Mouse (Mus musculus): ENCODE measurements around the gene Cacnb4. TPM values are rescaled to one million over a fixed set of nuclear protein-coding genes. Genes with fewer than 3 reads are reported as not detected.

Gene Cacnb4
- polyA plus RNA-seq, 1 experiment, result not detected

DNA sequence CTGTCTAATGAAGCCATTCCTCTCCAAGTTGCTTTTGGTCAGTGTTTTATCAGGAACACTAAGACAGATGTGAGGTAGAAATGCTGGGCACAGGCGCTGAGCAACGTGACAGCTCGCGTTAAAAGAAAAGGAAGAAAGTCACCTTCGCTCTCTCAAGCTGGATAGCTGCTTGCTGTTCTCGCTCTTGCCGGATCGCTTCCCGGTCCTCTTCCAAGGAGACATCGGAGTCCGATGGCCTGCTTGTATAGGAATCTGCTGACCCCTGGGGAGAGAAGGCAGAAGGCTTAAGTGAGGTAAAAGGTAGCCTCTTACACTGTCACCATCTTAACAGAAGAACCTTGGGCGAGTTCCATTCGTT is 199.1 kb downstream of the Cacnb4 start:
- H3K27ac ChIP-seq (ENCODE audit: insufficient read depth, low read depth, low read length), result no peak overlapping the region
- TF ChIP-seq CTCF (IDR thresholded peaks at IDR 0.05; ENCODE audit: insufficient read depth, low read depth, low read length) (no peak), POLR2A (IDR thresholded peaks at IDR 0.05; ENCODE audit: insufficient read depth, low read depth, low read length) (no peak)
- no peak overlapping the region for H3K4me3 ChIP-seq (ENCODE audit: insufficient read depth, low read depth, low read length)
- 96% methylated on average over 13 of the region's 13 CpGs for WGBS
- peaks cover 4% of the 10 kb centered on the region; the same call in 1 of the 2 replicates for H3K4me1 ChIP-seq (ENCODE audit: control insufficient read depth, insufficient read depth, low read length)

DNA sequence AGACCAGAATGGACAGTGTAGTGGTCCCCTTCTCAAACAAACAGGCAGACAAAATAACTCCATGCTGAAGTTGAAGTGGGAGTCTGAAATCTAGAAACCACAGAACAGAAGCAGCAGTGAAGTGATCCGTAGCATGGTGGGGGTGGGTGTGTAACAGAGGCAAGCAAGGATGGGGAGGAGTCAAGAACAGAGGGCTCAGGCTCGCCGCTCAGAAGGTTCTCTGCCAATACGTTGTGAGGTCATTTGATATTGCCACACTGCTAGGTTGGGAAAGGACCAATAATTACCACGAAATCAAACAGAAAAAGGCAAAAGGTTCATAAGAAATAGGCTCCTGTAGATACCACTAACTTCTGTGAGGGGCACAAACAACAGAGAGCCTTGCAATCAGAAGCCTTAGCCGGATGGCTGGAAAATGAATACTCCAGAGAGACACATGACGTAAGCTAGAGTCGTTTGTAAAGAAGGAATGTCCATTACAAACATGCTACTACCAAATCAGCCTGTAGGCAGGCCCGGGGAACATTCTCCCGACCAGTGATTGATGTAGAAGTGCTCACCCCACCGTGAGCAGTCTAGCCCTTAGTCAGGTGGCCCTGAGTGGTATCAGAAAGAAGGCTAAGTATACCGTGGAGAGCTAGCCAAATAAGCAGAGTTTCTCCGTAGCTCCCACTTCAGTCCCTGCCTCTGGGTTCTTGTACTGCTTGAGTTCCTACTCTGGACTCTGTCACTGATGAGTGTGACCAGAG is 199.7 kb downstream of the Cacnb4 start:
- peaks cover 9% of the 10 kb centered on the region for H3K4me1 ChIP-seq (ENCODE audit: control insufficient read depth, insufficient read depth, low read length)
- no peak overlapping the region for H3K27ac ChIP-seq (ENCODE audit: insufficient read depth, low read depth, low read length)
- H3K4me3 ChIP-seq (ENCODE audit: insufficient read depth, low read depth, low read length), result no peak overlapping the region
- TF ChIP-seq POLR2A (IDR thresholded peaks at IDR 0.05; ENCODE audit: insufficient read depth, low read depth, low read length), result no peak
- TF ChIP-seq CTCF (IDR thresholded peaks at IDR 0.05; ENCODE audit: insufficient read depth, low read depth, low read length), result no peak
- WGBS, result 74% methylated on average over 13 of the region's 13 CpGs

DNA sequence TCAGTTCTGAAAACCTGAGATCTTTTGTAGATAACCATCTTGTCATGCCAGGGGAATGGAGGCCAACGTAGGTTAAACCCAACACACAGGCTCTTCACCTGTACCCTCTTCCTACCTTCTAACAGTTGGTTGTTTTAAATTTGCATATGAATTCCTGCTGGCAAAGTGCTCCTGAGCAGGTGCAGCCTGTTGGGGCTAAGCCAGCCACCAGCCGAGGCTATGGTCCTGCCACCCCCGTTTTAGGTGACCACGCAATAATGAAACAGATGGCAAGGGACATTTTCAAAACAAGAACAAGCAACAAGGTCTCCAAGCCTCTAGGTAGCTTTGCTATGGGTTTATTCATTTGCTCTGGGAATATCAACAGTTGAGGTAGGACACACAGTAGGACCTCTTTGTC is 200.8 kb downstream of the Cacnb4 start:
- 86% methylated on average over 4 of the region's 4 CpGs for WGBS
- TF ChIP-seq CTCF (IDR thresholded peaks at IDR 0.05; ENCODE audit: insufficient read depth, low read depth, low read length) (no peak), POLR2A (IDR thresholded peaks at IDR 0.05; ENCODE audit: insufficient read depth, low read depth, low read length) (no peak)
- Histone ChIP-seq H3K4me3 (ENCODE audit: insufficient read depth, low read depth, low read length) (no peak overlapping the region), H3K4me1 (ENCODE audit: control insufficient read depth, insufficient read depth, low read length) (peaks cover 11% of the 10 kb centered on the region), H3K27ac (ENCODE audit: insufficient read depth, low read depth, low read length) (no peak overlapping the region)

DNA sequence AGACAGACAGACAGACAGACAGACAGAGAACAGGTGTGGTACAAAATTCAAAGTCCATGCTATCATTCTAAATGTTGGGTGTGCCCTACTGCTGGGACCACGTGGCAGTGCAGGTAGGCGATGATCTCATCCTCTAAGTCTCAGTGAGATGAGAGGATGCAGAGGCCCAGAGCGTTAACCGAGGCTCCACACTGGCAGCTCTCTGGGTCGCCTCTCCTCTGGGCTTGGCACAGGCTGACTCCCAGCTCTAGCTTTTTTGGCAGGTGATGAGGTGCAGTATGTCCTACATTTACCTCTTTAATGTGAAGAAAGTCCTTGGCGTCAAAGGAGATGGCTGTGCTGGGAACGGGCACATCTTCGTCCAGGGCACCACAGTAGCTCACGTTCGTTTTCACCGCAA is 202.1 kb downstream of the Cacnb4 start:
- Histone ChIP-seq H3K27ac (ENCODE audit: insufficient read depth, low read depth, low read length) (no peak overlapping the region), H3K4me1 (ENCODE audit: control insufficient read depth, insufficient read depth, low read length) (peaks cover 11% of the 10 kb centered on the region), H3K4me3 (ENCODE audit: insufficient read depth, low read depth, low read length) (no peak overlapping the region)
- WGBS, result 93% methylated on average over 11 of the region's 11 CpGs
- no peak for TF ChIP-seq POLR2A (IDR thresholded peaks at IDR 0.05; ENCODE audit: insufficient read depth, low read depth, low read length)
- no peak for TF ChIP-seq CTCF (IDR thresholded peaks at IDR 0.05; ENCODE audit: insufficient read depth, low read depth, low read length)

DNA sequence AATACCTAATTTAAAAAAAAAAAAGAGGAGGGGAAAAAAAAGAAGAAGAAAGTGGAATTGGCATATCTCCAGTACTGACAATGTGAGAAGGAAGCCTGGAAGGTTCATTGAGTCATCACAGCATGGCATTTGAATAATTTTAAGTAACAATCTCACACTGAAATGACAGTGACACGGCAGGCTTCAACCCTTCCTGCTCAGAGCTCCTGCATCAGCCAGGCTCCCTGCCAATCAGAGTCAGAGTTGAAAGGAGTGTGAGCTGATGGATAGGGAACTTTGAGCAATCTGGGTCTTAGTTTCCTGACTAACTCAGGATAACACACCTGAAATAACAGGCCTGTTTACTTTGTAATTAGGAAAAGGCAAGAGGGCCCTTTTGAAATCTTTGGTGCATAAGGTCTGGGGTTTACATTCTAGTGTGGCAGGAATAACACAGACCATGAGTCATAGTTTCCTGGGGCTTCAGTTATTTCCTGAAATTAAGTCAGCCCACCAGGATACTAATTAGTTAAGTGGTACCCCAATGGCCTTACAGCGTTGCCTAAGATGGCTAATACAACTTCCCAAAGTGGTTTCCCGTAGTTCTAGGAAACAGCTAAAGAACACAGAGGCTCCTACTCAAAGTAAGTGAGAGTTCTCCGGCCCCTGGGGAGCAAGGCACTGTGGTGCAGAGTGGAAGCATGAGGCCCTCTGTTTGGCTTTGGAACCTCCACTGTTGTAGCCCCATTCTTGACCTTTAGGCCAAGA is 204.9 kb downstream of the Cacnb4 start:
- Histone ChIP-seq H3K27ac (ENCODE audit: insufficient read depth, low read depth, low read length) (no peak overlapping the region), H3K4me3 (ENCODE audit: insufficient read depth, low read depth, low read length) (no peak overlapping the region), H3K4me1 (ENCODE audit: control insufficient read depth, insufficient read depth, low read length) (peaks cover 11% of the 10 kb centered on the region)
- 27% methylated on average over 4 of the region's 4 CpGs for WGBS
- no peak for TF ChIP-seq CTCF (IDR thresholded peaks at IDR 0.05; ENCODE audit: insufficient read depth, low read depth, low read length)
- TF ChIP-seq POLR2A (IDR thresholded peaks at IDR 0.05; ENCODE audit: insufficient read depth, low read depth, low read length), result no peak

DNA sequence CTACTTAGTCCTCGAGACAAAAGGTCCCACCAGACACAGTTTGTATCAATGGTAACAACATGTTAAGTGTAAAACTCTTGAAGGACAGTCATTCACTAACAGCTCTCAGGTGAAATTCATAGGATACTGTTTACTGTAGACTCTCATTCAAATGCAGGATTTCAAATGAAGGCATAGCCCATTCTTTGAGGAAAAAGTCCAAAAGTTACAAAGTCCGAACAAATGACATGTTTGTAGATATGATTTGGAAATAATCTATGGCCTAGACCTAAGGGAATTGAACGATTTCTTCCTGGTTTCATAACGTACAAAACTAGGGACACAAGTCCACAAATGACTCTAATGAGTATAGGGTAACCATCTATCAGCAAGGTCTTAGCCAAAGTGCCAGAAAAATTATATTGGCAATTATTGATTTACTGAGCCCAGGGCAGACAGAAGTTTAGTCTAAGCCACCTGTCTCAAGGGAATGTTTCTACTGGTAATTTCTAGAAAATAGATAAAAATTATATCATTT is 206.5 kb downstream of the Cacnb4 start:
- no peak overlapping the region for H3K27ac ChIP-seq (ENCODE audit: insufficient read depth, low read depth, low read length)
- no peak for TF ChIP-seq POLR2A (IDR thresholded peaks at IDR 0.05; ENCODE audit: insufficient read depth, low read depth, low read length)
- TF ChIP-seq CTCF (IDR thresholded peaks at IDR 0.05; ENCODE audit: insufficient read depth, low read depth, low read length), result no peak
- 91% methylated on average over 4 of the region's 4 CpGs for WGBS
- peaks cover 11% of the 10 kb centered on the region for H3K4me1 ChIP-seq (ENCODE audit: control insufficient read depth, insufficient read depth, low read length)
- no peak overlapping the region for H3K4me3 ChIP-seq (ENCODE audit: insufficient read depth, low read depth, low read length)

DNA sequence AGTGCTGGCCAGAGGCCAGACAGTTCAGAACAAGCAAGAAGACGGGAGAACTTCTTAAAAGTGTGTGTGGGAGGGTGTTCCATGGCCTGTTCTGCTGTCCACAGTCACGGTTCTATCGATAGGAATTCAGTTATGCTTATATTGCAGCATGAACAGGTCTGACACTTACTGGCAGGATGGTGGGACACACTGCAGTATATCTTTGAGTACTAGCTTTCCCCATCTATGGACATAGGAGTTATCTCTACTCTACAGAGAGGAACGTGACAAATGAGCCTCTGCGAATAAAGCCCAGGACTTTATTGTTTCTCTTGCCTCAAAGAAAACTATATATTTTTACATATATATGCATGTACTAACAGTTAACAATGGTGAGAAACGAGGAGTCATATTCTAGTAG is 209.0 kb downstream of the Cacnb4 start:
- Histone ChIP-seq H3K27ac (ENCODE audit: insufficient read depth, low read depth, low read length) (no peak overlapping the region), H3K4me1 (ENCODE audit: control insufficient read depth, insufficient read depth, low read length) (peaks cover 9% of the 10 kb centered on the region), H3K4me3 (ENCODE audit: insufficient read depth, low read depth, low read length) (no peak overlapping the region)
- TF ChIP-seq POLR2A (IDR thresholded peaks at IDR 0.05; ENCODE audit: insufficient read depth, low read depth, low read length) (no peak), CTCF (IDR thresholded peaks at IDR 0.05; ENCODE audit: insufficient read depth, low read depth, low read length) (no peak)
- WGBS, result 86% methylated on average over 6 of the region's 6 CpGs

DNA sequence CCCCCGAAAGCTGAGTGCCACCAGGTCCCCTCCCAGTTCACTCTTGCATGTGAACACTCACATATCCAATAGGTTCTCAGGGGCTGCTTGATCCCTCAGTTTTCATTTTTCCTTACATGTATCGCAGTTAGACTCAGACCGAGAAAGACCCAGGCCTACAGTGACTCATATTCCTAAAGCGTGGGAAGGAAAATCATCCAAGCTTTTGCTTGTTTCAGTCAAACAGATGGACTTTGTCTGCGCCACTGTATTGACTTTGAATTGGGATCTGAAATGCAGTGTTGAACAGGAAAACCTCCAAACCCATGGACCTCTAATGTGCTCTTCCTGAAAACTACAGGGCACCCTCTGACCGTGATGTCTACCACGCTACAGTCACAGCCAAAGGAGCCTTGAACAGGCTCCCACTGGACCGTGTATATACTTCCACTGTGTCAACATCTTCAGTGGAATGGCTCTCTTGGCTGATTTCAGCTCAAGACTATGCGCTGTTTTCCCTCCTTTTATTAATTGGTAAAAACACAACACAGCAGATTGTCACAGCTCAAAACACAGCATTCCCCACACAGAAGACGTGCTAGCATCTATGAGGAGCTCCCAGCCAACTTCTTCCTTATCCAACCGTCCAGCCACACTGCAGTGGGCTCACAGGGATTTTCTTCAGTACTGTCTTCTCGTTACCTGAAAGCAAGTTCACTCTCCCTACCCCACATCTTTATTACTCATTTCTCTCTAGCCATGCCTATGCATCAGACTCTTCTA is 215.2 kb downstream of the Cacnb4 start:
- Histone ChIP-seq H3K4me1 (ENCODE audit: control insufficient read depth, insufficient read depth, low read length) (0 out of 2 replicates have a peak, but pooled peaks cover 2% of the 10 kb centered on the region), H3K27ac (ENCODE audit: insufficient read depth, low read depth, low read length) (no peak overlapping the region), H3K4me3 (ENCODE audit: insufficient read depth, low read depth, low read length) (no peak overlapping the region)
- 88% methylated on average over 12 of the region's 12 CpGs for WGBS
- TF ChIP-seq POLR2A (IDR thresholded peaks at IDR 0.05; ENCODE audit: insufficient read depth, low read depth, low read length) (no peak), CTCF (IDR thresholded peaks at IDR 0.05; ENCODE audit: insufficient read depth, low read depth, low read length) (no peak)

Data from olfactory bulb, adult 2 months (tissue).